Mouse (Mus musculus): ENCODE data around the gene Tmem150c.

Gene Tmem150c

DNA sequence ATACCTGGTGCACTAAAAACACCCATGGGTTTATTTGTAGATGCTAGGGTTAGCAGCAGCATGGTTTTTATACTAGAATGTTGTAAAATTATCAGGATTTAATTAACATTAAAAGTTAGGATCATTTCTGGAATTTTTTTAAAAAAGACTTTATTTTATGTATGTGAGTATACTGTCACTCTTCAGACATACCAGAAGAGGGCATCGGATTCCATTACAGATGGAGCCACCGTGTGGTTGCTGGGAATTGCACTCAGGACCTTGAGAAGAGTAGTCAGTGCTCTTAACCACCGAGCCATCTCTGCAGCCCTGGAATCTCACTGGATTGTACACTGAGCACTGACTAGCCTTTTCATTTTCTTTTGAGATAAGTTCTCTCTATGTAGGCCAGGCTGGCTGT lies 109.7 kb downstream of the Tmem150c start:
- Histone ChIP-seq H3K4me1 (replicated peaks; ENCODE audit: low read depth, low read length) (peaks cover 86% of the 10 kb centered on the region), H3K4me3 (replicated peaks; ENCODE audit: low read length) (peak overlapping the region; percentile 65; the same call in 1 of the 2 replicates), H3K36me3 (ENCODE audit: insufficient read depth, low read length) (peaks cover 56% of the 10 kb centered on the region), H3K9me3 (ENCODE audit: low read length) (no peaks in the 10 kb centered on the region), H3K27me3 (ENCODE audit: insufficient read depth, low read length) (no peaks in the 10 kb centered on the region)
- no peak for TF ChIP-seq POU5F1 (IDR thresholded peaks at IDR 0.05; ENCODE audit: borderline replicate concordance, low read length)
- TF ChIP-seq NANOG (IDR thresholded peaks at IDR 0.05; ENCODE audit: borderline replicate concordance, low read length) = no peak

DNA sequence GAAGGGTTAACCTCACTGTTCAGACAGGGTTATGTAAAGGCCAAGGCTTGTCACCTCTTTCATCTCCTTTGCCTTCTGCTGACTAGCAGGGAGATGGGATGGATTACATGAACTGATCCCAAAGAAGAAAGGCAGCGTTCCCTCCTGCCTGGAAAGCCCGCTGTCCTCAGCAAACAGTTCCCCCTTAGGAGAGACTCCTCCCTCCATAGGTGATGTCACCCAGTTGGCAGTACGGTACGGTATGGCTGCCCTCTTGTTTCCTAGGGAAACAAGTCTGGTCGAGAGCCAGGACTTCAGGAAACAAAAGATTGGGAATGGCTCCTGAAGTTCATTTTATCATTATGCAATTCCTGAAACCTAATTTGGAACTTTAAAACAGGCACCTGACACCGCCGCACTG lies 111.7 kb downstream of the Tmem150c start:
- no peaks in the 10 kb centered on the region for H3K27me3 ChIP-seq (ENCODE audit: insufficient read depth, low read length)
- H3K4me1 ChIP-seq (replicated peaks; ENCODE audit: low read depth, low read length) = peaks cover 84% of the 10 kb centered on the region
- TF ChIP-seq CTCF (conservative IDR thresholded peaks at IDR 0.05; ENCODE audit: low read length) = no peak
- TF ChIP-seq POU5F1 (IDR thresholded peaks at IDR 0.05; ENCODE audit: borderline replicate concordance, low read length) = no peak
- TF ChIP-seq NANOG (IDR thresholded peaks at IDR 0.05; ENCODE audit: borderline replicate concordance, low read length) = no peak
- peak overlapping the region; percentile 65 for H3K4me3 ChIP-seq (replicated peaks; ENCODE audit: low read length)
- H3K36me3 ChIP-seq (ENCODE audit: insufficient read depth, low read length) = peaks cover 48% of the 10 kb centered on the region
- no peaks in the 10 kb centered on the region for H3K9me3 ChIP-seq (ENCODE audit: low read length)

GRCm38 (mm10) chr5:100047143-100047640 lies 112.4 kb downstream of the Tmem150c start:
- Histone ChIP-seq H3K4me3 (replicated peaks; ENCODE audit: low read length) (peak overlapping the region; percentile 65), H3K36me3 (ENCODE audit: insufficient read depth, low read length) (peaks cover 48% of the 10 kb centered on the region), H3K4me1 (replicated peaks; ENCODE audit: low read depth, low read length) (peaks cover 84% of the 10 kb centered on the region), H3K9me3 (ENCODE audit: low read length) (no peaks in the 10 kb centered on the region), H3K27me3 (ENCODE audit: insufficient read depth, low read length) (no peaks in the 10 kb centered on the region)
- TF ChIP-seq NANOG (IDR thresholded peaks at IDR 0.05; ENCODE audit: borderline replicate concordance, low read length) = no peak
- no peak for TF ChIP-seq POU5F1 (IDR thresholded peaks at IDR 0.05; ENCODE audit: borderline replicate concordance, low read length)
- TF ChIP-seq CTCF (conservative IDR thresholded peaks at IDR 0.05; ENCODE audit: low read length) = no peak

GRCm38 (mm10) chr5:100046096-100046495 lies 113.5 kb downstream of the Tmem150c start:
- Histone ChIP-seq H3K4me3 (replicated peaks; ENCODE audit: low read length) (peak overlapping the region; percentile 65; the same call in 1 of the 2 replicates), H3K27me3 (ENCODE audit: insufficient read depth, low read length) (no peaks in the 10 kb centered on the region), H3K9me3 (ENCODE audit: low read length) (no peaks in the 10 kb centered on the region), H3K36me3 (ENCODE audit: insufficient read depth, low read length) (peaks cover 51% of the 10 kb centered on the region), H3K4me1 (replicated peaks; ENCODE audit: low read depth, low read length) (peaks cover 91% of the 10 kb centered on the region)
- no peak for TF ChIP-seq NANOG (IDR thresholded peaks at IDR 0.05; ENCODE audit: borderline replicate concordance, low read length)
- no peak for TF ChIP-seq POU5F1 (IDR thresholded peaks at IDR 0.05; ENCODE audit: borderline replicate concordance, low read length)
- no peak for TF ChIP-seq CTCF (conservative IDR thresholded peaks at IDR 0.05; ENCODE audit: low read length)

- TF ChIP-seq CTCF (conservative IDR thresholded peaks at IDR 0.05; ENCODE audit: low read length) (no peak), POU5F1 (IDR thresholded peaks at IDR 0.05; ENCODE audit: borderline replicate concordance, low read length) (no peak), NANOG (IDR thresholded peaks at IDR 0.05; ENCODE audit: borderline replicate concordance, low read length) (no peak)
- Histone ChIP-seq H3K4me1 (replicated peaks; ENCODE audit: low read depth, low read length) (peaks cover 77% of the 10 kb centered on the region), H3K36me3 (ENCODE audit: insufficient read depth, low read length) (peaks cover 39% of the 10 kb centered on the region), H3K27me3 (ENCODE audit: insufficient read depth, low read length) (no peaks in the 10 kb centered on the region), H3K9me3 (ENCODE audit: low read length) (no peaks in the 10 kb centered on the region), H3K4me3 (replicated peaks; ENCODE audit: low read length) (peak overlapping the region; percentile 98)
These were observed 115.0 kb downstream of the Tmem150c start for GRCm38 (mm10) chr5:100044621-100045020.

DNA sequence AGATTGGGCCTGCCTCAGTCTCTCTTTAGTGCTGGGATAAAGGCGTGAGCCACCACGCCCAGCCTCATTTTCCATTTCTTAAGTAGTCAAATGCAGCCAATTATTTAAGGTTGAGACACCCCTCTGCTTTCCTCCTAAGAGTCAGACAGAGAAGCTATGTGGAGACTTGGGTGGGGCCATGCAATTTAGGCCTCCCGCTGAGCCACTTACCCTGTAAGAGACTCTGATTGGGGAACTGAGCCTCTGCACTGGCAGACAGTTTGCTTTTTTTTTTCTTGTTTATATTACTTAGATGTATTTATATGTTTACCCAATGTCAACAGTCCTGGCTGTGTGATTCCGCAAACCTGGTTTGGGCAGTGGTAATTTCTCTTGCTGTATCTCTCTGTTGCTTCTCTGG lies 115.6 kb downstream of the Tmem150c start:
- no peaks in the 10 kb centered on the region for H3K9me3 ChIP-seq (ENCODE audit: low read length)

DNA sequence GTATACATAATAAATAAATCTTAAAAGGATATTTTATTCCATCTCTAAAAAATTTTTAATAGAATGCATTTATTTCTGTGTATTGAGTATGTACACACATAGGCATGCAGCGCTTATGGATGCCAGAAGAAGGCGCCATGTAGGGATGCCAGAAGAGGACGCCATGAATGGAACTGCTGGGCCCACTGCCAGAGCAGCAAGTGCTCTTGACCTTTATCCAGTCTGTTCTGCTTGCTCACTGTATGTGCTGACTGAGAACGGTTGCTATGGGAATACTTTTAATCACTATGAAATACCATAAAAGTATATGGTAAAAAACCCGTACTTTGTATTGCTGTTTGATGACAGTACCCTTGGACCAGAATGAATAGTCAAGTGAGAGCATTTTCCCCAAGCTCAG lies 116.2 kb downstream of the Tmem150c start:
- H3K9me3 ChIP-seq (ENCODE audit: low read length) = no peaks in the 10 kb centered on the region
- peaks cover 66% of the 10 kb centered on the region for H3K4me1 ChIP-seq (replicated peaks; ENCODE audit: low read depth, low read length)
- no peak for TF ChIP-seq POU5F1 (IDR thresholded peaks at IDR 0.05; ENCODE audit: borderline replicate concordance, low read length)
- no peak for TF ChIP-seq NANOG (IDR thresholded peaks at IDR 0.05; ENCODE audit: borderline replicate concordance, low read length)
- TF ChIP-seq CTCF (conservative IDR thresholded peaks at IDR 0.05; ENCODE audit: low read length) = no peak
- H3K27me3 ChIP-seq (ENCODE audit: insufficient read depth, low read length) = no peaks in the 10 kb centered on the region
- peaks cover 29% of the 10 kb centered on the region for H3K36me3 ChIP-seq (ENCODE audit: insufficient read depth, low read length)
- H3K4me3 ChIP-seq (replicated peaks; ENCODE audit: low read length) = peak overlapping the region; percentile 98

More for the DNA sequence above, 115.6 kb downstream of the Tmem150c start:
- TF ChIP-seq POU5F1 (IDR thresholded peaks at IDR 0.05; ENCODE audit: borderline replicate concordance, low read length) (no peak), NANOG (IDR thresholded peaks at IDR 0.05; ENCODE audit: borderline replicate concordance, low read length) (no peak; the same call in 1 of the 2 replicates), CTCF (conservative IDR thresholded peaks at IDR 0.05; ENCODE audit: low read length) (no peak)
- Histone ChIP-seq H3K36me3 (ENCODE audit: insufficient read depth, low read length) (peaks cover 33% of the 10 kb centered on the region), H3K4me3 (replicated peaks; ENCODE audit: low read length) (peak overlapping the region; percentile 98), H3K27me3 (ENCODE audit: insufficient read depth, low read length) (no peaks in the 10 kb centered on the region), H3K4me1 (replicated peaks; ENCODE audit: low read depth, low read length) (peaks cover 71% of the 10 kb centered on the region)

DNA sequence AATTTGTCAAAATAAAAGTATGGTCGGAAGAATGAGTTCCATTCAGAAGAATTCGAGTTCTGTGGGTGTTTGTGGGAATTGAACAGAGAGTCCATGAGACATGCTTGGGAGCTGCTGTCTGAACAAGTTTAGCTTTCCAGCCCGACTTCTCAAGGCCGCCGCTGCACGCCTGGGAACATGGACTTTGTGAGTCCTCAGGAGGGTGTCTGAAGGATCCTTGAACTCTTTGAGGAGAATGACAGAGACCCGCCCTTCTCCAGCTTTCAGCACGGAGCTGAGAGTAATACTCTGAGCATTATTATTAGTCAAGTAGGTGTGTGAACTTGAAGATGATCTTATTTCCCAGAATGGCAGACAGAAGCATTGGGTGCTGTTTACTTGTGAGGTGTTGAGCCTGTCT lies 117.1 kb downstream of the Tmem150c start:
- no peak for TF ChIP-seq NANOG (IDR thresholded peaks at IDR 0.05; ENCODE audit: borderline replicate concordance, low read length)
- TF ChIP-seq CTCF (conservative IDR thresholded peaks at IDR 0.05; ENCODE audit: low read length) = no peak
- no peak for TF ChIP-seq POU5F1 (IDR thresholded peaks at IDR 0.05; ENCODE audit: borderline replicate concordance, low read length)
- Histone ChIP-seq H3K4me1 (replicated peaks; ENCODE audit: low read depth, low read length) (peaks cover 59% of the 10 kb centered on the region), H3K4me3 (replicated peaks; ENCODE audit: low read length) (peak overlapping the region; percentile 98), H3K36me3 (ENCODE audit: insufficient read depth, low read length) (peaks cover 27% of the 10 kb centered on the region), H3K9me3 (ENCODE audit: low read length) (no peaks in the 10 kb centered on the region), H3K27me3 (ENCODE audit: insufficient read depth, low read length) (no peaks in the 10 kb centered on the region)

GRCm38 (mm10) chr5:100041272-100041671 lies 118.3 kb downstream of the Tmem150c start:
- Histone ChIP-seq H3K27me3 (ENCODE audit: insufficient read depth, low read length) (no peaks in the 10 kb centered on the region), H3K4me3 (replicated peaks; ENCODE audit: low read length) (peak overlapping the region; percentile 98), H3K9me3 (ENCODE audit: low read length) (no peaks in the 10 kb centered on the region), H3K36me3 (ENCODE audit: insufficient read depth, low read length) (peaks cover 39% of the 10 kb centered on the region), H3K4me1 (replicated peaks; ENCODE audit: low read depth, low read length) (peaks cover 57% of the 10 kb centered on the region)
- TF ChIP-seq NANOG (IDR thresholded peaks at IDR 0.05; ENCODE audit: borderline replicate concordance, low read length) (no peak), POU5F1 (IDR thresholded peaks at IDR 0.05; ENCODE audit: borderline replicate concordance, low read length) (no peak), CTCF (conservative IDR thresholded peaks at IDR 0.05; ENCODE audit: low read length) (no peak)
